ENCODE assay signal across 11 mouse cellular contexts in the genomic region with DNA sequence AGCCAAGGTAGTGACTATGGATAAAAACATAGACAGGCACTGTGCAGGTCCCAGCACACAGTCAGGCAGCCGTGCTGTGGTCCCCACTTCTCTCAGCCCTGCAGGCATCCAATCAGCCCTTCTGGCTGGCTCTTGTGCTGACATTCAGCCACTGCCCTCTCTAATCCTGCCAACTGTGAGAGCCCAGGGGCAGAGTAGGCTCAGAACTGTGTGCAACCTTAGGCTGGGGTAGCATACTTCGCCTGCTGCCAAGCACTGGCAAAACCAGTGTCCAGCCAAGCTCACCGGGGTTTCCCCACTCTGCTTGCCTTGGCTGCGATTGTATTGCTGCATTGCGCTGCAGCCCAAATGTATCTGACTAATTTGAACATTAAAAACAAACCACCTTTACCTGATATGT. TPM values are rescaled to one million over a fixed set of nuclear protein-coding genes. Genes with fewer than 3 reads are reported as not detected.
A peak's percentile ranks its signal among the peaks of the same experiment; 100 is the strongest.
DNase-seq lines count a peak whose midpoint lies in the region; ATAC-seq and TF ChIP-seq lines count a peak whose summit lies in the region.
"Had no signal": no experiment of that assay in that cellular context is flagged by ENCODE, and none has a peak within 500 bp of the region (broad histone marks: within the 10 kb centered on the region; RNA-seq: fewer than 3 reads in every experiment).

No protein-coding gene starts in this region.

- peak; percentile 27 for DNase-seq in gastrocnemius, adult 18-20 months (ENCODE audit: low spot score)
- DNase-seq in gastrocnemius, postnatal 4 days (ENCODE audit: low spot score in 2 of 2) = no peak
- DNase-seq in lung, postnatal 36 days = no peak
- DNase-seq in gastrocnemius, postnatal 36 days = peak; percentile 12 to 24
- peak; percentile 60 for DNase-seq in midbrain, postnatal 0 days (ENCODE audit: low spot score)
- DNase-seq in left cerebral cortex, adult 18-20 months (ENCODE audit: low spot score in 2 of 2) = no peak
- DNase-seq in left cerebral cortex, postnatal 14 days (ENCODE audit: low spot score in 2 of 2) = no peak

- no peak overlapping the region for H3K4me3 ChIP-seq in lung, embryonic 15.5 days
- H3K4me3 ChIP-seq in midbrain, postnatal 0 days (ENCODE audit: low read depth, low read length) = no peak overlapping the region
- H3K4me3 ChIP-seq: limb, embryonic 13.5 days; neural tube, embryonic 12.5 days had no signal

- H3K4me2 ChIP-seq in lung, embryonic 15.5 days = no peak overlapping the region
- H3K4me2 ChIP-seq in midbrain, postnatal 0 days (ENCODE audit: low read depth, low read length, poor library complexity, severe bottlenecking) = no peak overlapping the region
- H3K4me2 ChIP-seq: limb, embryonic 13.5 days; neural tube, embryonic 12.5 days had no signal

- ATAC-seq in lung, embryonic 15.5 days (ENCODE audit: borderline replicate concordance, extremely low read depth, low FRiP score, low TSS enrichment) = peak; percentile 10; the same call in 1 of the 2 replicates
- ATAC-seq in midbrain, postnatal 0 days (ENCODE audit: low FRiP score) = peak; percentile 59; the same call in 1 of the 2 replicates
- ATAC-seq: activated CD4-positive, CD25-positive, alpha-beta regulatory T cell, adult 4 months had no signal

- H3K4me1 ChIP-seq in lung, embryonic 15.5 days = peaks cover 9% of the 10 kb centered on the region; the same call in 1 of the 2 replicates
- H3K4me1 ChIP-seq in midbrain, postnatal 0 days (ENCODE audit: insufficient read depth, low read length) = no peaks in the 10 kb centered on the region
- H3K4me1 ChIP-seq: neural tube, embryonic 12.5 days had no signal

- intact Hi-C loops in gastrocnemius, postnatal 36 days (cut with DNase I) = no loop called here
- intact Hi-C loops in left cerebral cortex, postnatal 14 days (cut with DNase I) = no loop called here

- H3K36me3 ChIP-seq in lung, embryonic 15.5 days = no peaks in the 10 kb centered on the region
- no peaks in the 10 kb centered on the region for H3K36me3 ChIP-seq in midbrain, postnatal 0 days (ENCODE audit: insufficient read depth, low read length)
- H3K36me3 ChIP-seq: limb, embryonic 13.5 days; neural tube, embryonic 12.5 days had no signal

- H3K9me3 ChIP-seq in lung, embryonic 15.5 days = no peaks in the 10 kb centered on the region
- no peaks in the 10 kb centered on the region for H3K9me3 ChIP-seq in midbrain, postnatal 0 days (ENCODE audit: low read length)
- H3K9me3 ChIP-seq: limb, embryonic 13.5 days; neural tube, embryonic 12.5 days had no signal

- TF ChIP-seq CTCF in midbrain, postnatal 0 days (IDR thresholded peaks at IDR 0.05) = no peak

- no peak overlapping the region for H3K27ac ChIP-seq in lung, embryonic 15.5 days
- no peak overlapping the region for H3K27ac ChIP-seq in midbrain, postnatal 0 days (ENCODE audit: low read depth, low read length)
- H3K27ac ChIP-seq: limb, embryonic 13.5 days; neural tube, embryonic 12.5 days had no signal

- WGBS in lung, embryonic 15.5 days = 77% methylated on average over 5 of the region's 5 CpGs
- 66% methylated on average over 5 of the region's 5 CpGs for WGBS in midbrain, postnatal 0 days

- H3K9ac ChIP-seq in lung, embryonic 15.5 days = no peak overlapping the region
- H3K9ac ChIP-seq in midbrain, postnatal 0 days (replicated peaks; ENCODE audit: low read length, poor library complexity, severe bottlenecking) = no peak overlapping the region
- H3K9ac ChIP-seq: limb, embryonic 13.5 days; neural tube, embryonic 12.5 days had no signal

- no peaks in the 10 kb centered on the region for H3K27me3 ChIP-seq in lung, embryonic 15.5 days
- H3K27me3 ChIP-seq in midbrain, postnatal 0 days (ENCODE audit: insufficient read depth, low read length) = no peaks in the 10 kb centered on the region
- H3K27me3 ChIP-seq: limb, embryonic 13.5 days; neural tube, embryonic 12.5 days had no signal

RNA-seq across cellular contexts. Expression of a gene that starts 11.6 kb away (rescaled TPM):
- under 1 TPM in 1 of 2 experiments, not detected in 1; 0.14 TPM for total RNA-seq in gastrocnemius, adult 18-20 months (2021)
- under 1 TPM; 0.37 to 0.52 TPM for total RNA-seq in gastrocnemius, postnatal 4 days (2021)
- polyA plus RNA-seq in lung, embryonic 15.5 days (2015; fragmentation: Nextera tagmentation; extraction: Ambion mirVana) = 0.35 and 0.40 TPM in 2 replicates
- under 1 TPM in 1 of 2 experiments, not detected in 1; 0.15 TPM for total RNA-seq in gastrocnemius, postnatal 36 days (2021)
- total RNA-seq in midbrain, postnatal 0 days (2014; rRNA removed) = 0.33 and 0.85 TPM in 2 replicates
- polyA plus RNA-seq in midbrain, postnatal 0 days (2015; fragmentation: Nextera tagmentation; extraction: Ambion mirVana) = 0.13 and 0.16 TPM in 2 replicates
- under 1 TPM; 0.21 to 0.37 TPM for total RNA-seq in left cerebral cortex, adult 18-20 months (2021)
- total RNA-seq in left cerebral cortex, postnatal 14 days (2021) = under 1 TPM; 0.44 to 0.48 TPM

RNA-seq across cellular contexts. Expression of a gene that starts 54.1 kb away (rescaled TPM):
- not detected for total RNA-seq in gastrocnemius, adult 18-20 months (2021)
- not detected for total RNA-seq in gastrocnemius, postnatal 4 days (2021)
- not detected in 2 replicates for polyA plus RNA-seq in lung, embryonic 15.5 days (2015; fragmentation: Nextera tagmentation; extraction: Ambion mirVana)
- not detected for total RNA-seq in gastrocnemius, postnatal 36 days (2021)
- not detected in 2 replicates for total RNA-seq in midbrain, postnatal 0 days (2014; rRNA removed)
- polyA plus RNA-seq in midbrain, postnatal 0 days (2015; fragmentation: Nextera tagmentation; extraction: Ambion mirVana) = not detected in 2 replicates
- total RNA-seq in left cerebral cortex, adult 18-20 months (2021) = not detected
- not detected for total RNA-seq in left cerebral cortex, postnatal 14 days (2021)
- polyA plus RNA-seq: activated CD4-positive, CD25-positive, alpha-beta regulatory T cell, adult 4 months; limb, embryonic 13.5 days; neural tube, embryonic 12.5 days had no signal

Comparison
In these comparisons a context has a peak if more than half of its experiments do, and no peak if none do; other contexts are left out.
1. DNase-seq: peak in gastrocnemius, adult 18-20 months (single experiment), gastrocnemius, postnatal 36 days (2 of 2) and midbrain, postnatal 0 days (single experiment); none in gastrocnemius, postnatal 4 days (0 of 2), lung, postnatal 36 days (single experiment), left cerebral cortex, adult 18-20 months (0 of 2) and left cerebral cortex, postnatal 14 days (0 of 2).